Mouse (Mus musculus): ENCODE results near the gene Cyp4f18. TPM values are rescaled to one million over a fixed set of nuclear protein-coding genes. Genes with fewer than 3 reads are reported as not detected.

Gene Cyp4f18
- polyA plus RNA-seq, 1 experiment from 2014 or later = 0.40 TPM

- no peaks in the 10 kb centered on the region for H3K9me3 ChIP-seq
- peak within 1 kb of the TSS; percentile 92 for H3K27ac ChIP-seq (replicated peaks)
- H3K27me3 ChIP-seq = 0 out of 2 replicates have a peak, but pooled peaks cover 2% of the 10 kb centered on the region
- 4% methylated on average over 34 of the region's 34 CpGs for WGBS
- ATAC-seq (ENCODE audit: low FRiP score, low read depth) = peak; percentile 100
- peak within 1 kb of the TSS; percentile 89 for H3K9ac ChIP-seq
- peaks cover 8% of the 10 kb centered on the region for H3K36me3 ChIP-seq
- H3K4me1 ChIP-seq (replicated peaks) = peaks cover 17% of the 10 kb centered on the region
- peak within 1 kb of the TSS; percentile 72 for H3K4me2 ChIP-seq
- peak within 1 kb of the TSS; percentile 88 for H3K4me3 ChIP-seq
Measured at GRCm38 (mm10) chr8:71950482-71951221, 58.8 kb downstream of the Cyp4f18 start, which contains the start of gene Zfp961. Gene Zfp961 (plus strand): TSS chr8:71951038.

- 90% methylated on average over 5 of the region's 5 CpGs for WGBS
Measured at GRCm38 (mm10) chr8:71948624-71949023, 60.8 kb downstream of the Cyp4f18 start.

GRCm38 (mm10) chr8:71941776-71942175, 67.7 kb downstream of the Cyp4f18 start:
- Histone ChIP-seq H3K36me3 (no peaks in the 10 kb centered on the region), H3K4me1 (replicated peaks) (no peaks in the 10 kb centered on the region), H3K27ac (replicated peaks) (no peak overlapping the region), H3K27me3 (0 out of 2 replicates have a peak, but pooled peaks cover 2% of the 10 kb centered on the region), H3K9ac (no peak overlapping the region), H3K4me2 (no peak overlapping the region), H3K9me3 (no peaks in the 10 kb centered on the region), H3K4me3 (no peak overlapping the region)
- ATAC-seq (ENCODE audit: low FRiP score, low read depth) = no peak
- 85% methylated on average over 1 of the region's 1 CpGs for WGBS

More at GRCm38 (mm10) chr8:71948624-71949023, 60.8 kb downstream of the Cyp4f18 start:
- 0 out of 2 replicates have a peak, but pooled peaks cover 2% of the 10 kb centered on the region for H3K27me3 ChIP-seq
- no peak overlapping the region for H3K9ac ChIP-seq
- no peak overlapping the region for H3K27ac ChIP-seq (replicated peaks)
- H3K4me2 ChIP-seq = no peak overlapping the region
- ATAC-seq (ENCODE audit: low FRiP score, low read depth) = no peak
- peaks cover 17% of the 10 kb centered on the region for H3K4me1 ChIP-seq (replicated peaks)
- H3K36me3 ChIP-seq = no peaks in the 10 kb centered on the region
- no peaks in the 10 kb centered on the region for H3K9me3 ChIP-seq
- no peak overlapping the region for H3K4me3 ChIP-seq

GRCm38 (mm10) chr8:71940293-71941208, 68.9 kb downstream of the Cyp4f18 start:
- no peak overlapping the region for H3K27ac ChIP-seq (replicated peaks)
- 82% methylated on average over 2 of the region's 2 CpGs for WGBS

More at GRCm38 (mm10) chr8:71940293-71941208, 68.9 kb downstream of the Cyp4f18 start:
- Histone ChIP-seq H3K9ac (no peak overlapping the region), H3K4me1 (replicated peaks) (no peaks in the 10 kb centered on the region), H3K36me3 (no peaks in the 10 kb centered on the region), H3K27me3 (no peaks in the 10 kb centered on the region), H3K4me2 (no peak overlapping the region), H3K4me3 (no peak overlapping the region), H3K9me3 (no peaks in the 10 kb centered on the region)
- no peak for ATAC-seq (ENCODE audit: low FRiP score, low read depth)

Other genes with a start within 250 kb of the Cyp4f18 start
- 6.6 and 8.3 TPM in 2 replicates for gene Zfp709, start 127.6 kb downstream of the Cyp4f18 start, polyA plus RNA-seq (2015; fragmentation: Nextera tagmentation; extraction: Ambion mirVana)
- 14.2 and 16.7 TPM in 2 replicates for gene Zfp882, start 101.0 kb downstream of the Cyp4f18 start, polyA plus RNA-seq (2015; fragmentation: Nextera tagmentation; extraction: Ambion mirVana)
- 31.5 and 32.9 TPM in 2 replicates for gene Zfp617, start 101.0 kb downstream of the Cyp4f18 start, polyA plus RNA-seq (2015; fragmentation: Nextera tagmentation; extraction: Ambion mirVana)
- gene Zfp961, start 58.6 kb downstream of the Cyp4f18 start, polyA plus RNA-seq (2015; fragmentation: Nextera tagmentation; extraction: Ambion mirVana) = 18.1 and 19.2 TPM in 2 replicates
- gene Olfr372, start 31.6 kb upstream of the Cyp4f18 start, polyA plus RNA-seq (2015; fragmentation: Nextera tagmentation; extraction: Ambion mirVana) = 0.04 TPM in 1 of 2 replicates, not detected in the other
- not detected in 2 replicates for gene Olfr373, start 73.6 kb upstream of the Cyp4f18 start, polyA plus RNA-seq (2015; fragmentation: Nextera tagmentation; extraction: Ambion mirVana)
- 0.07 TPM in 1 of 2 replicates, not detected in the other for gene Olfr374, start 97.4 kb upstream of the Cyp4f18 start, polyA plus RNA-seq (2015; fragmentation: Nextera tagmentation; extraction: Ambion mirVana)
- gene Tpm4, start 125.3 kb upstream of the Cyp4f18 start, polyA plus RNA-seq (2015; fragmentation: Nextera tagmentation; extraction: Ambion mirVana) = 187 and 202 TPM in 2 replicates
- gene Rab8a, start 151.6 kb upstream of the Cyp4f18 start, polyA plus RNA-seq (2015; fragmentation: Nextera tagmentation; extraction: Ambion mirVana) = 84.2 and 85.7 TPM in 2 replicates
- gene Hsh2d, start 180.0 kb upstream of the Cyp4f18 start, polyA plus RNA-seq (2015; fragmentation: Nextera tagmentation; extraction: Ambion mirVana) = not detected in 2 replicates
- gene Cib3, start 203.2 kb upstream of the Cyp4f18 start, polyA plus RNA-seq (2015; fragmentation: Nextera tagmentation; extraction: Ambion mirVana) = not detected in 2 replicates
- not detected in 2 replicates for gene Gm11034, start 204.0 kb upstream of the Cyp4f18 start, polyA plus RNA-seq (2015; fragmentation: Nextera tagmentation; extraction: Ambion mirVana)
- 91.8 and 97.1 TPM in 2 replicates for gene Fam32a, start 210.1 kb upstream of the Cyp4f18 start, polyA plus RNA-seq (2015; fragmentation: Nextera tagmentation; extraction: Ambion mirVana)
- gene Ap1m1, start 230.4 kb upstream of the Cyp4f18 start, polyA plus RNA-seq (2015; fragmentation: Nextera tagmentation; extraction: Ambion mirVana) = 238 and 278 TPM in 2 replicates